Mouse (Mus musculus): ENCODE results near the gene Kcna2.

Kcna2 gene

GRCm38 (mm10) chr3:107101787-107102651 is 1.1 kb downstream of the Kcna2 start:
- DNase-seq (ENCODE audit: low spot score) = peak; percentile 24

- DNase-seq (ENCODE audit: low spot score) = no peak
Measured at GRCm38 (mm10) chr3:107103041-107103440, 2.1 kb downstream of the Kcna2 start.

GRCm38 (mm10) chr3:107103462-107103861 is 2.5 kb downstream of the Kcna2 start:
- no peak for DNase-seq (ENCODE audit: low spot score)

GRCm38 (mm10) chr3:107105986-107106385 is 5.0 kb downstream of the Kcna2 start:
- DNase-seq (ENCODE audit: low spot score) = no peak

- no peak for DNase-seq (ENCODE audit: low spot score)
Measured at GRCm38 (mm10) chr3:107112498-107112897, 11.6 kb downstream of the Kcna2 start.

GRCm38 (mm10) chr3:107112932-107113659 is 12.2 kb downstream of the Kcna2 start:
- DNase-seq (ENCODE audit: low spot score) = no peak

GRCm38 (mm10) chr3:107113771-107114737 is 13.1 kb downstream of the Kcna2 start:
- peak; percentile 42 for DNase-seq (ENCODE audit: low spot score)

GRCm38 (mm10) chr3:107114941-107115340 is 14.0 kb downstream of the Kcna2 start:
- DNase-seq (ENCODE audit: low spot score) = no peak

GRCm38 (mm10) chr3:107115746-107116145 is 14.8 kb downstream of the Kcna2 start:
- DNase-seq (ENCODE audit: low spot score) = no peak

GRCm38 (mm10) chr3:107119864-107120564 is 19.1 kb downstream of the Kcna2 start:
- no peak for DNase-seq (ENCODE audit: low spot score)

GRCm38 (mm10) chr3:107122306-107122705 is 21.4 kb downstream of the Kcna2 start:
- DNase-seq (ENCODE audit: low spot score) = no peak

- DNase-seq (ENCODE audit: low spot score) = no peak
Measured at GRCm38 (mm10) chr3:107127667-107128066, 26.7 kb downstream of the Kcna2 start.

- DNase-seq (ENCODE audit: low spot score) = no peak
Measured at GRCm38 (mm10) chr3:107128421-107128820, 27.5 kb downstream of the Kcna2 start.

- DNase-seq (ENCODE audit: low spot score) = no peak
Measured at GRCm38 (mm10) chr3:107129251-107129650, 28.3 kb downstream of the Kcna2 start.

GRCm38 (mm10) chr3:107130661-107131326 is 29.8 kb downstream of the Kcna2 start:
- DNase-seq (ENCODE audit: low spot score) = peak; percentile 20

- no peak for DNase-seq (ENCODE audit: low spot score)
Measured at GRCm38 (mm10) chr3:107131846-107132245, 30.9 kb downstream of the Kcna2 start.

- DNase-seq (ENCODE audit: low spot score) = no peak
Measured at GRCm38 (mm10) chr3:107132651-107133050, 31.7 kb downstream of the Kcna2 start.

GRCm38 (mm10) chr3:107134457-107134856 is 33.5 kb downstream of the Kcna2 start:
- DNase-seq (ENCODE audit: low spot score) = no peak

GRCm38 (mm10) chr3:107147126-107147525 is 46.2 kb downstream of the Kcna2 start:
- no peak for DNase-seq (ENCODE audit: low spot score)

GRCm38 (mm10) chr3:107149006-107149405 is 48.1 kb downstream of the Kcna2 start:
- DNase-seq (ENCODE audit: low spot score) = peak; percentile 32

- DNase-seq (ENCODE audit: low spot score) = no peak
Measured at GRCm38 (mm10) chr3:107150469-107150868, 49.5 kb downstream of the Kcna2 start.

Measured in ovary, postnatal 36 days (tissue).